13 mouse cellular contexts compared by ENCODE assay signal in genomic region chr15:30424290-30424689, GRCm38 (mm10).
DNase-seq lines count a peak whose midpoint lies in the region; ATAC-seq and TF ChIP-seq lines count a peak whose summit lies in the region.
"Had no signal": no experiment of that assay in that cellular context is flagged by ENCODE, and none has a peak within 500 bp of the region (broad histone marks: within the 10 kb centered on the region; RNA-seq: fewer than 3 reads in every experiment).

No protein-coding gene starts in this region.

- 56% methylated on average over 9 of the region's 9 CpGs for WGBS in embryonic facial prominence, embryonic 14.5 days
- WGBS in embryonic facial prominence, embryonic 10.5 days, result 68% methylated on average over 9 of the region's 9 CpGs
- 53% methylated on average over 9 of the region's 9 CpGs for WGBS in neural tube, embryonic 14.5 days
- 57% methylated on average over 9 of the region's 9 CpGs for WGBS in stomach, postnatal 0 days

- H3K27ac ChIP-seq in embryonic facial prominence, embryonic 14.5 days (replicated peaks; ENCODE audit: low read depth, low read length), result no peak overlapping the region
- H3K27ac ChIP-seq in embryonic facial prominence, embryonic 10.5 days (replicated peaks), result no peak overlapping the region
- no peak overlapping the region for H3K27ac ChIP-seq in neural tube, embryonic 14.5 days (ENCODE audit: low read depth, low read length)
- H3K27ac ChIP-seq in stomach, postnatal 0 days (replicated peaks), result no peak overlapping the region
- H3K27ac ChIP-seq: neural tube, embryonic 13.5 days had no signal

- no peaks in the 10 kb centered on the region for H3K4me1 ChIP-seq in embryonic facial prominence, embryonic 14.5 days (ENCODE audit: control insufficient read depth, insufficient read depth, low read length)
- no peaks in the 10 kb centered on the region for H3K4me1 ChIP-seq in embryonic facial prominence, embryonic 10.5 days
- H3K4me1 ChIP-seq in neural tube, embryonic 14.5 days (ENCODE audit: control insufficient read depth, insufficient read depth, low read length), result no peaks in the 10 kb centered on the region
- no peaks in the 10 kb centered on the region for H3K4me1 ChIP-seq in stomach, postnatal 0 days (replicated peaks; ENCODE audit: control insufficient read depth, insufficient read depth)
- H3K4me1 ChIP-seq: neural tube, embryonic 13.5 days had no signal

- no peaks in the 10 kb centered on the region for H3K9me3 ChIP-seq in embryonic facial prominence, embryonic 14.5 days (ENCODE audit: control insufficient read depth, low read length)
- no peaks in the 10 kb centered on the region for H3K9me3 ChIP-seq in embryonic facial prominence, embryonic 10.5 days
- no peaks in the 10 kb centered on the region for H3K9me3 ChIP-seq in neural tube, embryonic 14.5 days (ENCODE audit: control insufficient read depth, low read length)
- no peaks in the 10 kb centered on the region for H3K9me3 ChIP-seq in stomach, postnatal 0 days (ENCODE audit: control insufficient read depth, low read length)
- H3K9me3 ChIP-seq: neural tube, embryonic 13.5 days had no signal

- no peak for TF ChIP-seq EP300 in stomach, postnatal 0 days (optimal IDR thresholded peaks at IDR 0.05)

- H3K36me3 ChIP-seq in embryonic facial prominence, embryonic 14.5 days (ENCODE audit: control insufficient read depth, insufficient read depth, low read length), result no peaks in the 10 kb centered on the region
- no peaks in the 10 kb centered on the region for H3K36me3 ChIP-seq in embryonic facial prominence, embryonic 10.5 days (replicated peaks)
- H3K36me3 ChIP-seq in neural tube, embryonic 14.5 days (ENCODE audit: control insufficient read depth, insufficient read depth, low read length), result no peaks in the 10 kb centered on the region
- H3K36me3 ChIP-seq in stomach, postnatal 0 days (ENCODE audit: control insufficient read depth, insufficient read depth, low read length), result no peaks in the 10 kb centered on the region
- H3K36me3 ChIP-seq: neural tube, embryonic 13.5 days had no signal

- H3K9ac ChIP-seq in embryonic facial prominence, embryonic 14.5 days (ENCODE audit: low read depth, low read length), result no peak overlapping the region
- H3K9ac ChIP-seq in neural tube, embryonic 14.5 days (replicated peaks; ENCODE audit: low read depth, low read length), result no peak overlapping the region
- no peak overlapping the region for H3K9ac ChIP-seq in stomach, postnatal 0 days (ENCODE audit: low read length)
- H3K9ac ChIP-seq: neural tube, embryonic 13.5 days had no signal

- no peak for ATAC-seq in embryonic facial prominence, embryonic 14.5 days (ENCODE audit: low read depth)
- peak; percentile 72 for ATAC-seq in neural tube, embryonic 14.5 days (ENCODE audit: low read depth)
- no peak for ATAC-seq in stomach, postnatal 0 days (ENCODE audit: low FRiP score, low TSS enrichment)
- ATAC-seq in activated CD4-positive, CD25-positive, alpha-beta regulatory T cell, adult 4 months, result no peak

- peak; percentile 38 for TF ChIP-seq CTCF in stomach, postnatal 0 days (IDR thresholded peaks at IDR 0.05; ENCODE audit: low read depth)

- no peaks in the 10 kb centered on the region for H3K27me3 ChIP-seq in embryonic facial prominence, embryonic 14.5 days (replicated peaks; ENCODE audit: control insufficient read depth, insufficient read depth, low read length)
- H3K27me3 ChIP-seq in embryonic facial prominence, embryonic 10.5 days (replicated peaks; ENCODE audit: low read depth, poor library complexity, severe bottlenecking), result no peaks in the 10 kb centered on the region
- H3K27me3 ChIP-seq in neural tube, embryonic 14.5 days (ENCODE audit: control insufficient read depth, insufficient read depth, low read length), result no peaks in the 10 kb centered on the region
- H3K27me3 ChIP-seq in stomach, postnatal 0 days (ENCODE audit: control insufficient read depth, insufficient read depth, low read length), result no peaks in the 10 kb centered on the region
- H3K27me3 ChIP-seq: neural tube, embryonic 13.5 days had no signal

- peak; percentile 13 for DNase-seq in embryonic facial prominence, embryonic 14.5 days (ENCODE audit: low spot score)
- no peak for DNase-seq in embryonic facial prominence, embryonic 10.5 days (ENCODE audit: low spot score)
- DNase-seq in neural tube, embryonic 10.5 days (ENCODE audit: extremely low spot score, low spot score), result no peak
- peak; percentile 21 for DNase-seq in layer of hippocampus, adult 9-11 months
- no peak for DNase-seq in stomach, postnatal 0 days (ENCODE audit: low spot score)
- DNase-seq in kidney, adult 9 months, result no peak
- DNase-seq: adrenal gland, postnatal 10 days; B cell, adult 2 months; kidney, adult 8-10 months; thymus, adult 2 months had no signal

- no peak overlapping the region for H3K4me3 ChIP-seq in embryonic facial prominence, embryonic 14.5 days (ENCODE audit: low read depth, low read length)
- H3K4me3 ChIP-seq in embryonic facial prominence, embryonic 10.5 days, result no peak overlapping the region
- H3K4me3 ChIP-seq in neural tube, embryonic 14.5 days (ENCODE audit: low read depth, low read length), result no peak overlapping the region
- H3K4me3 ChIP-seq in stomach, postnatal 0 days (ENCODE audit: low read depth, low read length), result no peak overlapping the region
- H3K4me3 ChIP-seq: neural tube, embryonic 13.5 days had no signal

- H3K4me2 ChIP-seq in embryonic facial prominence, embryonic 14.5 days (ENCODE audit: low read depth, low read length), result no peak overlapping the region
- no peak overlapping the region for H3K4me2 ChIP-seq in neural tube, embryonic 14.5 days (ENCODE audit: low read depth, low read length)
- H3K4me2 ChIP-seq in stomach, postnatal 0 days (replicated peaks; ENCODE audit: low read depth), result no peak overlapping the region
- H3K4me2 ChIP-seq: neural tube, embryonic 13.5 days had no signal

Comparison
In these comparisons a context has a peak if more than half of its experiments do, and no peak if none do; other contexts are left out.
1. DNase-seq: peak in embryonic facial prominence, embryonic 14.5 days (single experiment) and layer of hippocampus, adult 9-11 months (single experiment); none in embryonic facial prominence, embryonic 10.5 days (single experiment), neural tube, embryonic 10.5 days (single experiment), stomach, postnatal 0 days (single experiment) and kidney, adult 9 months (single experiment).